Comparison of ENCODE assay signal across 8 mouse cellular contexts in the genomic region with DNA sequence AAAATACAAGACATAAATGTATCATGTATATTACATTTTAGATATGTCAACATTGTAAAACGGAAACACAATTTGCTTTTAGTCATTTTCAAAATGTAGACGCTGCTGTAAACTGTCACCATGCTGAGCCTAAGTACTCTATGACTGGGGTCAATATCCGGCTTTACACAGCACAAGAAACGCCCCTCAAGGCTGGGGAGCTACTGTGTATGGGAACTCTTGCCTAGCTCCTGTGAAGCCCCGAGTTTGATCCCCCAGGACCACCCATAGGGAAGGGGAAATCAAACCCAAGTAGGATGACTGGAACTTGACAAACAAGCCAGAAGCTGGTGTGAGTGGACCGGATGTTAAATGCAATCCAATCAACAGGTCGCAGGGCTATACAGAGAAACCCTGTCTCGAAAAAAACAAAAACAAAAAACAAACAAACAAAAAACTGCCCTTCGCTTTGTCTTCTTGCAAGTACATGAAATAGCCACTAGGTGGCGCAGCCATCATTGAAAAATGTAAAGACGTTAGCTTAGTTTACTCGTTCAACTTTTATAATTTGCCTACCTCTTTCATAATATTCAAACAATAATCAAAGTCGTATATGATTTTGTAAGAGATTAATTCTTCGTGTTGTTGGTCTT.
DNase-seq lines count a peak whose midpoint lies in the region; ATAC-seq and TF ChIP-seq lines count a peak whose summit lies in the region.

No protein-coding gene starts in this region.

- no peak for TF ChIP-seq POLR2A in small intestine, adult 2 months (IDR thresholded peaks at IDR 0.05; ENCODE audit: low read depth, low read length)

- H3K4me3 ChIP-seq in heart, embryonic 10.5 days, result no peak overlapping the region
- H3K4me3 ChIP-seq in G1E (ENCODE audit: low read depth, low read length), result no peak overlapping the region
- H3K4me3 ChIP-seq in embryonic facial prominence, embryonic 13.5 days, result no peak overlapping the region
- H3K4me3 ChIP-seq in small intestine, adult 2 months (ENCODE audit: low read depth, low read length), result no peak overlapping the region

- DNase-seq in heart, adult 11 months, result peak; percentile 62
- no peak for DNase-seq in heart, embryonic 10.5 days (ENCODE audit: low spot score)
- DNase-seq in G1E (ENCODE audit: low spot score), result no peak
- DNase-seq in hindlimb bud, embryonic 11.5 days (ENCODE audit: extremely low spot score, low read depth, low spot score), result peak; percentile 10
- DNase-seq in lung, postnatal 14 days, result peak; percentile 50

- WGBS in heart, embryonic 10.5 days, result 21% methylated on average over 14 of the region's 14 CpGs
- 18% methylated on average over 14 of the region's 14 CpGs for WGBS in embryonic facial prominence, embryonic 13.5 days
- 14% methylated on average over 14 of the region's 14 CpGs for WGBS in small intestine, adult 2 months

- no peaks in the 10 kb centered on the region for H3K4me1 ChIP-seq in heart, embryonic 10.5 days
- H3K4me1 ChIP-seq in G1E (ENCODE audit: insufficient read depth, low read depth, low read length), result peaks cover 2% of the 10 kb centered on the region; the same call in 1 of the 2 replicates
- 0 out of 2 replicates have a peak, but pooled peaks cover 3% of the 10 kb centered on the region for H3K4me1 ChIP-seq in embryonic facial prominence, embryonic 13.5 days
- no peaks in the 10 kb centered on the region for H3K4me1 ChIP-seq in small intestine, adult 2 months (ENCODE audit: control insufficient read depth, insufficient read depth, insufficient read length, low read length)

- TF ChIP-seq CTCF in G1E (IDR thresholded peaks at IDR 0.05; ENCODE audit: low read depth, low read length), result peak; percentile 66
- peak; percentile 23; the same call in 1 of the 2 replicates for TF ChIP-seq CTCF in small intestine, adult 2 months (IDR thresholded peaks at IDR 0.05; ENCODE audit: extremely low read depth, insufficient read length, insufficient replicate concordance, low read depth, low read length)

- no peaks in the 10 kb centered on the region for H3K27me3 ChIP-seq in heart, embryonic 10.5 days (ENCODE audit: insufficient read depth, poor library complexity, severe bottlenecking)
- H3K27me3 ChIP-seq in G1E (ENCODE audit: insufficient read depth, low read length), result peaks cover 4% of the 10 kb centered on the region
- no peaks in the 10 kb centered on the region for H3K27me3 ChIP-seq in embryonic facial prominence, embryonic 13.5 days
- H3K27me3 ChIP-seq in small intestine, adult 2 months (ENCODE audit: control insufficient read depth, insufficient read depth, low read length), result no peaks in the 10 kb centered on the region

- no peak overlapping the region for H3K27ac ChIP-seq in heart, embryonic 10.5 days
- no peak overlapping the region for H3K27ac ChIP-seq in embryonic facial prominence, embryonic 13.5 days
- no peak overlapping the region for H3K27ac ChIP-seq in small intestine, adult 2 months (ENCODE audit: insufficient read depth, low read depth, low read length)

- H3K36me3 ChIP-seq in heart, embryonic 10.5 days, result no peaks in the 10 kb centered on the region
- no peaks in the 10 kb centered on the region for H3K36me3 ChIP-seq in G1E (replicated peaks)
- no peaks in the 10 kb centered on the region for H3K36me3 ChIP-seq in embryonic facial prominence, embryonic 13.5 days
- no peaks in the 10 kb centered on the region for H3K36me3 ChIP-seq in small intestine, adult 2 months (ENCODE audit: control insufficient read depth, insufficient read depth, low read length)

- no peaks in the 10 kb centered on the region for H3K9me3 ChIP-seq in heart, embryonic 10.5 days
- H3K9me3 ChIP-seq in G1E (replicated peaks), result no peaks in the 10 kb centered on the region
- H3K9me3 ChIP-seq in embryonic facial prominence, embryonic 13.5 days, result no peaks in the 10 kb centered on the region

- ATAC-seq in G1E (ENCODE audit: extremely low read depth, insufficient number of reproducible peaks, low FRiP score, poor library complexity, severe bottlenecking), result no peak
- peak; percentile 15; the same call in 1 of the 2 replicates for ATAC-seq in embryonic facial prominence, embryonic 13.5 days (ENCODE audit: insufficient number of reproducible peaks, insufficient read depth, low FRiP score, low TSS enrichment, low read depth)
- ATAC-seq in erythroid progenitor cell, adult 5-6 weeks (replicated peaks; ENCODE audit: low FRiP score, poor library complexity, severe bottlenecking), result no peak

- H3K9ac ChIP-seq in embryonic facial prominence, embryonic 13.5 days, result peak overlapping the region; percentile 40; the same call in 1 of the 2 replicates

- peak overlapping the region; percentile 37 for H3K4me2 ChIP-seq in embryonic facial prominence, embryonic 13.5 days

Comparison
In these comparisons a context has a peak if more than half of its experiments do, and no peak if none do; other contexts are left out.
1. DNase-seq: peak in heart, adult 11 months (single experiment), hindlimb bud, embryonic 11.5 days (single experiment) and lung, postnatal 14 days (single experiment); none in heart, embryonic 10.5 days (single experiment) and G1E (single experiment).